Mouse (Mus musculus) spleen, postnatal 36 days (tissue): ENCODE results near the gene Ankrd65.
"Not testable (repeated sequence)": the region's sequence is repeated elsewhere in the genome, so short reads cannot be mapped to it uniquely, and the experiment has no call there.

ENCODE experiments used
- DNase-seq, 2 experiments: peaks; one replicate each; pipeline ENCODE4 v3.0.0; 2022; ENCODE audit warnings: low spot score in 2 of 2, mixed read lengths in 1 of 2

The Ankrd65 gene

GRCm38 (mm10) chr4:155790021-155790489 lies at the start of gene Ankrd65:
Gene Ankrd65, plus strand, starts transcription at chr4:155790439.
- no peak for DNase-seq

GRCm38 (mm10) chr4:155740681-155741080 lies 49.6 kb upstream of the Ankrd65 start:
- not testable (repeated sequence) for DNase-seq

GRCm38 (mm10) chr4:155742684-155743083 lies 47.6 kb upstream of the Ankrd65 start:
- no peak for DNase-seq

- DNase-seq, result no peak
Measured at GRCm38 (mm10) chr4:155744474-155744873, 45.8 kb upstream of the Ankrd65 start.

GRCm38 (mm10) chr4:155745136-155745535 lies 45.1 kb upstream of the Ankrd65 start:
- no peak for DNase-seq

GRCm38 (mm10) chr4:155746036-155746548 lies 44.1 kb upstream of the Ankrd65 start:
- DNase-seq, result no peak

- no peak for DNase-seq
Measured at GRCm38 (mm10) chr4:155746575-155747490, 43.4 kb upstream of the Ankrd65 start.

GRCm38 (mm10) chr4:155757011-155757410 lies 33.2 kb upstream of the Ankrd65 start:
- DNase-seq, result no peak

- DNase-seq, result peak; percentile 41 to 54
Measured at GRCm38 (mm10) chr4:155759862-155760612, 30.2 kb upstream of the Ankrd65 start.

- peak; percentile 94 to 96 for DNase-seq
Measured at GRCm38 (mm10) chr4:155760613-155761355, 29.5 kb upstream of the Ankrd65 start, which contains the start of gene Atad3a. Gene Atad3a, minus strand, starts transcription at chr4:155761093.

- DNase-seq, result no peak
Measured at GRCm38 (mm10) chr4:155761356-155762099, 28.7 kb upstream of the Ankrd65 start.

- no peak for DNase-seq
Measured at GRCm38 (mm10) chr4:155762357-155762756, 27.9 kb upstream of the Ankrd65 start.

- no peak for DNase-seq
Measured at GRCm38 (mm10) chr4:155769496-155769879, 20.8 kb upstream of the Ankrd65 start.

GRCm38 (mm10) chr4:155769880-155770512 lies 20.2 kb upstream of the Ankrd65 start:
- peak; percentile 78 to 86 for DNase-seq

GRCm38 (mm10) chr4:155770626-155771025 lies 19.6 kb upstream of the Ankrd65 start:
- DNase-seq, result no peak

- DNase-seq, result no peak
Measured at GRCm38 (mm10) chr4:155771706-155772105, 18.5 kb upstream of the Ankrd65 start.

GRCm38 (mm10) chr4:155772786-155773185 lies 17.5 kb upstream of the Ankrd65 start:
- DNase-seq, result no peak

GRCm38 (mm10) chr4:155773335-155774078 lies 16.7 kb upstream of the Ankrd65 start:
- no peak for DNase-seq

GRCm38 (mm10) chr4:155774280-155774754 lies 15.9 kb upstream of the Ankrd65 start, which contains the start of gene Vwa1:
Gene Vwa1, minus strand, starts transcription at chr4:155774698.
- DNase-seq, result peak; percentile 79 to 84
